Mouse (Mus musculus): Measurements from ENCODE around the gene Il6ra. TPM values are rescaled to one million over a fixed set of nuclear protein-coding genes. Genes with fewer than 3 reads are reported as not detected.

The Il6ra gene
- polyA plus RNA-seq, 1 experiment from 2014 or later, result 3.4 TPM

DNA sequence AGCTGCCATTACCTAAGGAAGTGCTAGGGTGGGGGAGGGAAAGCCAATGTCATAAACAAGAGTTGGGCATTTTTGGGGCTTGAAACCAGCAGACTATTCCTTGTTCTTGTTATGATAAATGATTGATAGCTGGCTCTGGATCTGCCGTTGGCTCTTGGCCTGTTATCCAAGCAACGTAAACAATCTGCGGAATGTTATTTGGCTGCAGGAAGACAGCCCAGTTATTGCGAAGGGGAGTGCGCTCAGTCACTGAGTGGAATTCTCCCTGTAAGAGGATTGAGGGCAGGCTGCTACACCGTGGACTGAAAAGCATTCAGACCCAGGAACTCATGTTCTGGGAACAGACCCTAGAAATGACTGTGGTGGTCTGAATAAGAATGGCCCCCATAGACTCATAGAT is 40.3 kb downstream of the Il6ra start:
- Histone ChIP-seq H3K27ac (ENCODE audit: low read length) (peak overlapping the region; percentile 53; the same call in 1 of the 2 replicates), H3K9ac (ENCODE audit: low read depth, low read length) (no peak overlapping the region), H3K4me1 (ENCODE audit: control insufficient read depth, insufficient read depth, low read length) (peaks cover 18% of the 10 kb centered on the region), H3K9me3 (ENCODE audit: control insufficient read depth, low read length) (no peaks in the 10 kb centered on the region), H3K27me3 (replicated peaks; ENCODE audit: control insufficient read depth, insufficient read depth, low read length) (no peaks in the 10 kb centered on the region), H3K4me3 (ENCODE audit: low read length) (no peak overlapping the region), H3K4me2 (ENCODE audit: low read depth, low read length) (no peak overlapping the region), H3K36me3 (ENCODE audit: control insufficient read depth, insufficient read depth, low read length) (peaks cover 3% of the 10 kb centered on the region; the same call in 1 of the 2 replicates)
- WGBS, result 32% methylated on average over 6 of the region's 6 CpGs
- ATAC-seq, result peak; percentile 49

DNA sequence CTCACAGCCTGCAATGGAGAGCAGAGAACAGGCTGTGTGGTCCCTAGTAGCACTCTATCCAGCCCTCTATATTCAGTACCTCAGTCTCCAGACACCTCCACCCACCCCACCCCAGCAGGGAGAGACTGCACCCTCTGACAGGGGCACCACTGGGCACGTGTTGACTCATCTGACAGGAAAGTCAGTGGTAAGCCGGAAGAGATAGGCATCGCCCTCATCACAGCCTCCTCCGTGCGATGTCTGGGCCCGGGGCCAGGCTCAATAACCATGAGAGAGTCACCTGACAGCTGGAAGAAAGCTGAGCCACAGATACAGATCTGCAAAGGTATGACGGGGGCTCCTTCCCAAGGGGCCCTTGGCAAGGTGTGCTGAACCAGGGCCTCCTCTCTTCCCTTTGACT is 40.8 kb downstream of the Il6ra start:
- peak; percentile 45 for ATAC-seq
- 44% methylated on average over 7 of the region's 7 CpGs for WGBS
- Histone ChIP-seq H3K27me3 (replicated peaks; ENCODE audit: control insufficient read depth, insufficient read depth, low read length) (no peaks in the 10 kb centered on the region), H3K4me2 (ENCODE audit: low read depth, low read length) (no peak overlapping the region), H3K9ac (ENCODE audit: low read depth, low read length) (no peak overlapping the region), H3K36me3 (ENCODE audit: control insufficient read depth, insufficient read depth, low read length) (peaks cover 3% of the 10 kb centered on the region; the same call in 1 of the 2 replicates), H3K4me1 (ENCODE audit: control insufficient read depth, insufficient read depth, low read length) (peaks cover 18% of the 10 kb centered on the region), H3K4me3 (ENCODE audit: low read length) (no peak overlapping the region), H3K27ac (ENCODE audit: low read length) (peak overlapping the region; percentile 53), H3K9me3 (ENCODE audit: control insufficient read depth, low read length) (no peaks in the 10 kb centered on the region)

DNA sequence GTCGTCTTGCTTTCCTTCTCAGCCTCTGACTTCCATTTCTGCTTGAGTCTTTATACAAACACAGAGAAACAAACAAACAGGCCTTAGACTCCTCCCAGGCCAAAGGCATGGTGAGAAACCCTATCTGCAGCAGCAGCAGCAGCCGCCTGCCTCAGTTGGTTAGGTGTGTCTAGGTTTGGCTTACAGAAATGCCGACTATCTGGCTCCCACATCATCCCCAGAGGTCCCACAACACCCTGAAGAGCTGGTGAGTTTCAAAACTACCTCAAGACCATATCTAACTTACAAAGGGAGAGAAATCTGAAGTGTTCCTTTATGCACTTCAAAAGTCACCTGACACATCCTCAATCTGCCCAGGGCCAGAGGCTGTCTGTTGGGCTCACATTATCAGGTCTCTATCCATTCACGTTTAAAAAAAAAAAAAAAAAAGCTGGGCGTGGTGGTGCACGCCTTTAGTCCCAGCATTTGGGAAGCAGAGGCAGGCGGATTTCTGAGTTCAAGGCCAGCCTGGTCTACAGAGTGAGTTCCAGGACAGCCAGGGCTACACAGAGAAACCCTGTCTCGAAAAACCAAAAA is 41.6 kb downstream of the Il6ra start:
- H3K9me3 ChIP-seq (ENCODE audit: control insufficient read depth, low read length), result no peaks in the 10 kb centered on the region
- no peak overlapping the region for H3K4me2 ChIP-seq (ENCODE audit: low read depth, low read length)
- no peak overlapping the region for H3K4me3 ChIP-seq (ENCODE audit: low read length)
- 0 out of 2 replicates have a peak, but pooled peaks have one; percentile 34 for ATAC-seq
- no peak overlapping the region for H3K9ac ChIP-seq (ENCODE audit: low read depth, low read length)
- no peaks in the 10 kb centered on the region for H3K27me3 ChIP-seq (replicated peaks; ENCODE audit: control insufficient read depth, insufficient read depth, low read length)
- WGBS, result 66% methylated on average over 8 of the region's 8 CpGs
- peaks cover 18% of the 10 kb centered on the region for H3K4me1 ChIP-seq (ENCODE audit: control insufficient read depth, insufficient read depth, low read length)
- H3K27ac ChIP-seq (ENCODE audit: low read length), result peak overlapping the region; percentile 81
- peaks cover 3% of the 10 kb centered on the region; the same call in 1 of the 2 replicates for H3K36me3 ChIP-seq (ENCODE audit: control insufficient read depth, insufficient read depth, low read length)

DNA sequence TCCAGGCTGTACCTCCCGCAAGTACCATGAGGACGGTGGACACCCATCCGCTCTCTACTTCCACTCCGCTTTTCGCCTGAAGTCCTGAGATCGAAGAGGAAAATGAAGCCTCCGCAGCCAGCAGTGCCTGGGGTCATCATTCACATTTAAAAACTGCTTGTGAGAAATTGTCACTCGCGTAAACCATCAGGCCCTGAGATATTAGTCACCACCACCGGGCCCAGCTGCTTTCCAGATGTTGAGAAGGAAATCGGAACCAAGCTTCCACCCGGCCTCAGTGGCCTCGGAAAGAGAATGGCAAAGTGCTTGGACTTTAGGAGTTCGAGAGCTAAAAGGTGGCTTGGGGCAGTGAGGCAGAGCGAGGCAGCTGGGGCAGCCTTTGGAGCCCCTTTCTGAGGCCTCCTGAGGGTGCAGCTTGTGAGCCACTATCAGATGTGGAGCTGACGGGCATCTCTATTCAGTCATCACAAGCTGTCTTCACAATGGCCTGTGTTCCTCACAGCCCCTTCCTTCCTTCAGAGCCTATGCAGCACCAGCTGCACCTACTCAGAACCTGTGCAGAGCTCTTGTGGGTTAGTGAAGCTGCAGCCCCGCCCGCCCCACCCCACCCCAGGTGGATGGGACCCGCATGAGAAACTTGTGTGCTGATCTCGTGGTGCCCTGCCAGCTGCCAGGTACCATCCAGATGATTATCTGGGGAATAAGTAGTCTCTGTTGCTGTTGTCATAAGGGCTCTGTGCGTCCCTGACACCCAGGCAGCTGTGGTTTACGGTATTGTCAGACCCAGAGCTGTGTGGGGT is 42.3 kb downstream of the Il6ra start:
- Histone ChIP-seq H3K9me3 (ENCODE audit: control insufficient read depth, low read length) (no peaks in the 10 kb centered on the region), H3K4me3 (ENCODE audit: low read length) (no peak overlapping the region), H3K27ac (ENCODE audit: low read length) (peak overlapping the region; percentile 81), H3K4me1 (ENCODE audit: control insufficient read depth, insufficient read depth, low read length) (peaks cover 18% of the 10 kb centered on the region), H3K27me3 (replicated peaks; ENCODE audit: control insufficient read depth, insufficient read depth, low read length) (no peaks in the 10 kb centered on the region), H3K36me3 (ENCODE audit: control insufficient read depth, insufficient read depth, low read length) (peaks cover 3% of the 10 kb centered on the region; the same call in 1 of the 2 replicates), H3K4me2 (ENCODE audit: low read depth, low read length) (no peak overlapping the region), H3K9ac (ENCODE audit: low read depth, low read length) (peak overlapping the region; percentile 17; the same call in 1 of the 2 replicates)
- ATAC-seq, result peak; percentile 21
- 53% methylated on average over 22 of the region's 22 CpGs for WGBS

DNA sequence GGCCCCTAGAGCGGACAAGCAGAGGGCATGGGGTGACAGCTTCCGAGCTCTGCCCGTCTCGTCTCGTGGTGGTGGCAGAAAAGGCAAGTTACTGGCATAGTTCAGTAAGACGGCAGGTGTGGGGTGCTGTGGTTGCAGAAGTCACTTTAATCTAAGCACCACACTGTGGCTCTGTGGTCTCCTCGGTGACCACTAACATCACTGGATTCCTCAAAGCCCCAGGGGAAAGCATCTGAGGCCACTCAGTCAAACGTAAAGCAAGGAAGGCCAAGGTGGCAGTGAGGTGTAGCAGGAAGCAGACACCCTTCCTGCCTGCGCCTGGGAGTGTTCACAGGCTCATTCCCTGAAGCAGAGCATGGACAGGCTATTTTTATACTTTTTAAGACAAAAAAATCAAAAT is 43.4 kb downstream of the Il6ra start:
- Histone ChIP-seq H3K9ac (ENCODE audit: low read depth, low read length) (0 out of 2 replicates have a peak overlapping the region, but pooled peaks have one; percentile 17), H3K4me1 (ENCODE audit: control insufficient read depth, insufficient read depth, low read length) (peaks cover 22% of the 10 kb centered on the region)
- WGBS, result 72% methylated on average over 9 of the region's 9 CpGs

DNA sequence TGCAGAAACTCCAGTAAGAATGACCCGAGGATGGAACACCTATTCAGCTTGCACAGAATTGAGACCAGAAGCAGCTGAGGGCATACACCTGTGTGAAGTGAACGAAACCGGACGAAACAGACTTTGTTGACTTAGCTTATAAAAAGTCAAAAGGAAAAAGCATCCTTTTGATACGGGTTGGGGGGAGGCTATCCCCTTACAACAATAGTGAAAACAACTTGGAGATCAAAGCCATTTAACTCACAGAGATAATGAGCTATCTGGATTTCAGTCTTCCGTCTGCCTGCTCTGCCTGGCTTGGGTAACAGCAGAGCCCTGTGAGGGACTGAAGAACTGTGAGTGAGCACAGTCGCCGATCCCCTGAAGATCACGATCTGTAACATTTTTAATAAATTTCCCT is 44.0 kb downstream of the Il6ra start:
- WGBS, result 64% methylated on average over 9 of the region's 9 CpGs
- Histone ChIP-seq H3K4me1 (ENCODE audit: control insufficient read depth, insufficient read depth, low read length) (peaks cover 22% of the 10 kb centered on the region), H3K27ac (ENCODE audit: low read length) (peak overlapping the region; percentile 60), H3K27me3 (replicated peaks; ENCODE audit: control insufficient read depth, insufficient read depth, low read length) (no peaks in the 10 kb centered on the region), H3K36me3 (ENCODE audit: control insufficient read depth, insufficient read depth, low read length) (peaks cover 3% of the 10 kb centered on the region; the same call in 1 of the 2 replicates), H3K9ac (ENCODE audit: low read depth, low read length) (no peak overlapping the region), H3K4me3 (ENCODE audit: low read length) (no peak overlapping the region), H3K4me2 (ENCODE audit: low read depth, low read length) (no peak overlapping the region), H3K9me3 (ENCODE audit: control insufficient read depth, low read length) (no peaks in the 10 kb centered on the region)
- no peak for ATAC-seq

More for the DNA sequence above, 43.4 kb downstream of the Il6ra start:
- Histone ChIP-seq H3K9me3 (ENCODE audit: control insufficient read depth, low read length) (no peaks in the 10 kb centered on the region), H3K36me3 (ENCODE audit: control insufficient read depth, insufficient read depth, low read length) (peaks cover 3% of the 10 kb centered on the region; the same call in 1 of the 2 replicates), H3K27ac (ENCODE audit: low read length) (peak overlapping the region; percentile 65), H3K4me2 (ENCODE audit: low read depth, low read length) (no peak overlapping the region), H3K27me3 (replicated peaks; ENCODE audit: control insufficient read depth, insufficient read depth, low read length) (no peaks in the 10 kb centered on the region), H3K4me3 (ENCODE audit: low read length) (no peak overlapping the region)
- ATAC-seq, result no peak

DNA sequence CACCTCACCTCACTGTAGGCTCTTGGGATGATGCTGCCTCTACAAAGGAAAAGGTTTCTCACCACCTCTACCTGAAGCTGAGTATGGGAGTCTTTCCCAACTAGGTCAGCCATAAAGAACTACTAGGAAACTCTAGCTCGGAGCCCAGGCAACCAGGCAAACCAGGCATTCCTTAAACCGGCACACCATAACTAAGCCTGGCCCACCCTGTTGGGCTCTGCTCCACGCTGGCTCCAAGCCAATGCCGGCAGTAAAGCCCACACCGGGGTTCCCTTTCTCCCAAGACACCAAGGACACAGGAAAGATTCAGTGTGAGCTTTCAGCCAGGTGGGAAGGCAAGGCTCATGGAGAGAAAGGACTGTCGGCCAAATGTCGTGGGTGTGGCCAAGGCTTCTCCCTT is 44.6 kb downstream of the Il6ra start:
- Histone ChIP-seq H3K4me2 (ENCODE audit: low read depth, low read length) (no peak overlapping the region), H3K4me3 (ENCODE audit: low read length) (no peak overlapping the region), H3K9ac (ENCODE audit: low read depth, low read length) (peak overlapping the region; percentile 29; the same call in 1 of the 2 replicates), H3K27ac (ENCODE audit: low read length) (peak overlapping the region; percentile 60), H3K4me1 (ENCODE audit: control insufficient read depth, insufficient read depth, low read length) (peaks cover 22% of the 10 kb centered on the region), H3K9me3 (ENCODE audit: control insufficient read depth, low read length) (no peaks in the 10 kb centered on the region), H3K36me3 (ENCODE audit: control insufficient read depth, insufficient read depth, low read length) (peaks cover 3% of the 10 kb centered on the region; the same call in 1 of the 2 replicates), H3K27me3 (replicated peaks; ENCODE audit: control insufficient read depth, insufficient read depth, low read length) (no peaks in the 10 kb centered on the region)
- ATAC-seq, result no peak
- WGBS, result 16% methylated on average over 7 of the region's 7 CpGs

DNA sequence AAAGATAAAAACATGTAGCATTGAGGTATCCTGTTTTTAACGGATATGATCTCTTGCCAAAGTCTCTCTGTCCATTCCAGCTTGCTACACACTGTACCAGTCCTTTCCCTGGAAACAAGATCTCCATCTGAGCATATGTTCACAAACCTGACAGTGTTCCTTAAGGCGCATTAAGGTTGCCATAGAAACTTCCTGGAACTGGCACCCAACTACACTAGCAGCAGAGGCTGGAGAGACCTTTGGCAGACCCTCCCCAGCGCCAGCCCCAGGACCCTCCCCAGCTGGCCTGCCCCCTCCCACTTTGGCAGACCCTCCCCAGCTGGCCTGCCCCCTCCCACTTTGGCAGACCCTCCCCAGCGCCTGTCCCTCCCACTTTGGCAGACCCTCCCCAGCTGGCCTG is 45.3 kb downstream of the Il6ra start:
- Histone ChIP-seq H3K27ac (ENCODE audit: low read length) (no peak overlapping the region), H3K27me3 (replicated peaks; ENCODE audit: control insufficient read depth, insufficient read depth, low read length) (no peaks in the 10 kb centered on the region), H3K9me3 (ENCODE audit: control insufficient read depth, low read length) (no peaks in the 10 kb centered on the region), H3K9ac (ENCODE audit: low read depth, low read length) (no peak overlapping the region), H3K36me3 (ENCODE audit: control insufficient read depth, insufficient read depth, low read length) (no peaks in the 10 kb centered on the region), H3K4me3 (ENCODE audit: low read length) (no peak overlapping the region), H3K4me2 (ENCODE audit: low read depth, low read length) (no peak overlapping the region), H3K4me1 (ENCODE audit: control insufficient read depth, insufficient read depth, low read length) (peaks cover 22% of the 10 kb centered on the region)
- WGBS, result 63% methylated on average over 3 of the region's 4 CpGs
- no peak for ATAC-seq

DNA sequence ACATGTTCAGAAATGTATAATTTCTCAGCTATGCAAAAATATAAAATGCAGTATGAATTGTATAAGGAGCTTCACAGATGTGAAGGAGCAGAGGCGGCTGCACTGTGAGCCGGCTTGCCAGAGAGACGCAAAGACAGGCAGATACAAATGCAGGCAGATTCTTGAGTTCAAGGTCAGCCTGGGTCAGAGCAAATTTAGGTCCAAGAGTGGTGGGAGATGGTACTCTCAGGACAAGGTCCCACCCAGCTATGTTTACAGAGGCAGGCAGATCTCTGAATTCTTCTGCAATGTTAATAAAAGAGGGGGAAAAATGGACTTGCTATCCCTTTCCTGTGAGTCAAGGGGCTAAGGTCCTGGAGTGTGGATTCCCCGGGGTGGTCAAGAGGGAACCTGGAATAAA is 47.2 kb downstream of the Il6ra start:
- no peak overlapping the region for H3K27ac ChIP-seq (ENCODE audit: low read length)
- H3K4me2 ChIP-seq (ENCODE audit: low read depth, low read length), result no peak overlapping the region
- no peaks in the 10 kb centered on the region for H3K36me3 ChIP-seq (ENCODE audit: control insufficient read depth, insufficient read depth, low read length)
- no peak overlapping the region for H3K9ac ChIP-seq (ENCODE audit: low read depth, low read length)
- no peaks in the 10 kb centered on the region for H3K9me3 ChIP-seq (ENCODE audit: control insufficient read depth, low read length)
- peaks cover 18% of the 10 kb centered on the region for H3K4me1 ChIP-seq (ENCODE audit: control insufficient read depth, insufficient read depth, low read length)
- no peaks in the 10 kb centered on the region for H3K27me3 ChIP-seq (replicated peaks; ENCODE audit: control insufficient read depth, insufficient read depth, low read length)
- WGBS, result 70% methylated on average over 4 of the region's 4 CpGs
- ATAC-seq, result no peak
- no peak overlapping the region for H3K4me3 ChIP-seq (ENCODE audit: low read length)

Data from intestine, embryonic 16.5 days (tissue).